Mouse (Mus musculus): ENCODE results near the gene Psma7.
A peak's percentile ranks its signal among the peaks of the same experiment; 100 is the strongest.

The Psma7 gene

DNA sequence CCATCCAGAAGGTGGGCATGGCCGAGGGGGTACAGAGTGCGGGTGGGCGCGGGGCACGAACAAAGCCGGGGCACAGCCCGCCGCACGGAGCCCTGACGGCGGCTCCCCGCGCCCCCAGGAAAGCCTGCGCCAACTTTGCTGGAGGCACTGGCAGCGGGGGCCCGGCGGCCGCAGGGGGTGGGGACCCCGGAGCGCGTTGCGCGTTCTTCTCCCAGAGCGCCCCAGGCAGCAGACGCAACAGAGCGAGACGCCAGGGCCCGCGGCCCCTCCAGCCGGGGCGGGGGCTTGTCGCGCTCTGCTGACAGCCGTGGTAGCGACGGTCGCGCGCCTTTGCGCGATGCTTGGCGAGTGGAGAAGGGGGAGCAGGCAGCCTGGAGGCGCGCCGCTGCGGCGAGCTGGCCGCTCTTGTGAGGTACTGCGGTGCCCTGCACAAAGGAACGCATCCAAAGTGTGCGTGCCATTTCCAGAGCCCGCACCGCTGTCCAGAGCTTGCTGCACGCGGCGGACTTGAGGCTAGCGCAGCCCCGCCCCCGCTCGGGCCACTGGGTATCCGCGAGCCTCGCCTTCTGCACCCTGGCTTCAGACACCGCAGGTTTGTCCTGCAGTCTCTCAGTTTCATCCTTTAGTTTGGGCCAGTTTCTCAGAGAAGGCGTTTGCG is 754 bp upstream of the Psma7 start:
- peak; percentile 79 for DNase-seq

DNA sequence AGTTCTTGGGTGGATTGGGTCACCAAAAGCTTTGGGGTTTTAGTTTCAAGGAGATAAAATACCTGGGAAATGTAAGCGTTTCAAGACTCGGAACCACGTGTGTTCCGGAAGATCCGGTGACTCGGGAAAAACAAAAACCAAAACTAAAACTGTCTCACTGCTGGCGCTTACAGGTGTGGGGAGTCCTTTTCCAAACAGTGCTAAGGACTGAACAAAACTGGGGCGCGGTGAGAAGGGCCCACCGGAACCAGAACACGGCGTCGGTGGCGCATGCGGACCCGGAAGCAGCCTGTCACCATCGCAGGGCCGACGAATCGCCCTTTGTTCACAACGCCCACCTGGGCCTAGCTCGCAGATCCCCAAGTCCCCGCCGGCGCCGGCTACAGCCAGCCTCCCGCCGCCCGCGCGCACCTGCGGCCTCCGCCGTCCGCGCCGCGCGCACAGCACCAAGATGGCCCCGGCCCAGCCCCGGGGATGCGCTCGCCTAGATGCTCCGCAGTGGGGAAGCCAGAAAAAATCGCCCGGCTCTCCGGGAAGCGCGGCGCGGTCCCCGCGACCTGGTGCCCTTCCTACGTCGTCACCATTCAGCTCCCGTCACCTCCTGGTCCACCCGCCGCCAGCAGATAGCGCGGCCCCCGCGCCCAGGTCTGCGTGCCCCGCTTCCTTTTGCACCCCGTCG is 517 bp downstream of the Psma7 start:
- peak; percentile 56 for DNase-seq

DNA sequence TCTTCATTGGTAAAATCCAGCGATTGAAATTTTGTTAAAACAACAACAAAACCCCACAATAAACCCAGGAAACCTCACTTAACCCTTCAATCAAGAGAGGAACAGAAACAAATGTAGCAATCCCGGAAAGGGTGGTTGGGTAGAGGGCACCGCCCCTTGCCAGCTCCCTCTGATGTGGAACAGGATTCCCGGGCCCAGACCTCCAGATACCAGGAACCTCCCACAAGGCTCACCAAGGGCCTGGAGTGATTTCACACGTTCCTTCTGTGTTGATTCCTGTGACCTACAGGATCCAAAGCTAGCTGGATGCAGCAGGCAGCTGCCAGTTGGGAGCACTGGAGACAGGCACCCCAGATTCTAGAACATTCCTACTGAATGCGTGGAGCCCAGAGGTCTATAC is 1.8 kb downstream of the Psma7 start:
- no peak for DNase-seq

DNA sequence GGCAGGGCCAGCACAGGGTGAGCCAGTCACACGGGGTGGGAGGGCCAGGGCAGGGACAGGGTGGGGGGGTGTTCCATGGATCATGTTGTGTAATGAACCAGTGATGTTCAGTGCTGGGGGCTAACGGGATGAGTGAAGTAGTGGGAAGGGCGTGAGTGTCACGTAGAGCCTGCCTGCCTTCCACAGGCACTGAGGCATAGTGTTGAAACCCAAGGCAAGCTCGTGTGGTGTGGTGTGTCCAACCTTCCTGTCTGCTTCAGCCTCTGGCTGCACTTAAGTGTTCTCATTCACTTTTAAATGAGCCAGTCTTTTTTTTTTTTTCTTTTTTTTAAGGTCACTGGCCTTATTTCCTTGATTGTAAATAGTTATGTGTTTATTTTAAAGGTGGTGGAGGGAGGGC is 7.5 kb downstream of the Psma7 start:
- no peak for DNase-seq

DNA sequence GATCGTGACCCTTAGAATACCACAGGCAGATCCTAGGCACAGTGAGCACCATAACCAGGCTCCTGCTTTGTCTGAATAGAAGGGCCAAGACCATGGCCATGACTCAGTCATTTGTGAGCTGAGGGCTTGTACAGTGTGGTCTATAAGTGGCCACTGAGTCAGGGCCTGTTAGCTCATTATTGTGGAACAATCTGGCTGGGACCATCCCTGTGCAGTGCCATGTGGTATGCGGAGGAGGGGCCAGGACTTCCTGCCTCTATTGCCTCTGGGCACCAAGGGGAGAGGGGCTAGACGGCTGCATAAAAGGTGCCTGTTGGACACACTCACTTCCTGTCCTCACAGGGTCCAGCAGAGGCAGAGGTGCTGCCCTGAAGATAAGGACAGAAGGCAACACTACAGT is 8.3 kb downstream of the Psma7 start:
- DNase-seq: no peak

DNA sequence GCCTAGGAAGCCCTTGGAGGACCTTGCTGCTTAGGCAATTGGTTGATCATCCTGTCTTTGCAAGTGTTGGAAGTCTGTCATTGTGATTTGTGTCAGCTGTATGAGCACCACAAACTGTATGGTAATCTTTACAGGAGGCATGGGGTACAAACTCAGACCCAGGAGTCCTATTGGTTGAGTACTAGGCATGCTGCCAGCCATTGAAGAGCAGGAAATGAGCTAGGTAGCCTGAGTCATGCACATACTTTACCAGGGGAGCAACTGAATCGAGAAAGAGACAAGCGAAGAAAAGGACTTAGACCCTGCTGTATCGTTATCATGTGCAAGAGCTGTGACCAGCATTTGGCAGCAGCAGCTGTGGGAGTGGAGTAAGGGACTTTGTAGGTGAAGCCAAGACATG is 9.3 kb downstream of the Psma7 start:
- DNase-seq: no peak

DNA sequence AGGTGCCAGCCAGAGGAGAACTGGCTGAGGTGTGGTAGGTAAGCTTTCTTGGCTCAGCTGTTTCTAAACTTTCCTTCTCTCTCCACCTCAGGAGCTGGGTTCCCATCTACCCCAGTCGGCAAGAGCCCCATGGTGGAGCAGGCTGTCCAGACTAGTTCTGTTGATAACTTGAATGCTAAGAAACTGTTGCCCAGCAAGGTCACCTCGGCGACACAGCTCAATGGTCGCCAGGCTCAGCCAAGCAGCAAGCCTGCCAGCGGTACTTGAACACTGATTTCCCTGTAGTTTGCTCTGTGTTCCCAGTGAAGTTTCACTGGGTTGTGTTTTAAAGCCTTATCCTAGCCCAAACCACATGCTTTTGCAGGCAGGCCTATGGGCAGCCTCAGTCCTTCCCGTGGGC is 11.0 kb downstream of the Psma7 start:
- no peak for DNase-seq

DNA sequence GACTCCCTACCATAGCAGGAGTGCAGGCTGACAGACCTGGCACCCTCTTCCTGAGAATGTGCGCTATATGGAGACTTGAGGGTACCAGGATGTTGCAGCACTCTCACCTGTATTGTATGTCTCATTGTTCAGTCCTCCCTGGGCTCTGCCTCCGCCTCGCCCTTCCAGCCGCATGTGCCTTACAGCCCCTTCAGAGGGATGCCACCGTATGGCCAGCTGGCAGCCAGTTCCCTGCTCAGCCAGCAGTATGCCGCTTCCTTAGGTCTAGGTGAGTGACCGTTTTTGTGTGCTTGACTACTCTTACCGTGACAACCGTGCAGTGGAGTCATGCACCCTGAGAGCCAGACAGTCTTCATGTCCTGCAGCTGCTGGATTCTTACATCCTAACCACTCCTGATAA is 14.5 kb downstream of the Psma7 start:
- DNase-seq: no peak

DNA sequence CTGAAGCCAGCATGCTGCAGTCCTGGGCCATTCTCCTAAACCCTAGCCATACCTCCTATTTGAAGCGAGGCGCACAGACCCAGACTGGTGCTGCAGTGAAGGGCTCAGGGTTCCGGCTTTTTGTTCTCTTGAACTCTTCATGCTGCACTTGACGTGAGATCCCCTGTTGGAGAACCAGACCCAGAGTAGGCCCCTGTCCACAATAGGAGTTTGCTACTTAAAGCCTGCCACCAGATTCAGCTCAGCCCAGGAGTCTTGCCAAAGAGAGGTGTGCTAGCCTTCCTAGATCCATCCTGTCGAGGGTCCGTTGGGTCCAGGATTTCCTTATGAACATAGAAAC is 16.4 kb downstream of the Psma7 start:
- no peak for DNase-seq

DNA sequence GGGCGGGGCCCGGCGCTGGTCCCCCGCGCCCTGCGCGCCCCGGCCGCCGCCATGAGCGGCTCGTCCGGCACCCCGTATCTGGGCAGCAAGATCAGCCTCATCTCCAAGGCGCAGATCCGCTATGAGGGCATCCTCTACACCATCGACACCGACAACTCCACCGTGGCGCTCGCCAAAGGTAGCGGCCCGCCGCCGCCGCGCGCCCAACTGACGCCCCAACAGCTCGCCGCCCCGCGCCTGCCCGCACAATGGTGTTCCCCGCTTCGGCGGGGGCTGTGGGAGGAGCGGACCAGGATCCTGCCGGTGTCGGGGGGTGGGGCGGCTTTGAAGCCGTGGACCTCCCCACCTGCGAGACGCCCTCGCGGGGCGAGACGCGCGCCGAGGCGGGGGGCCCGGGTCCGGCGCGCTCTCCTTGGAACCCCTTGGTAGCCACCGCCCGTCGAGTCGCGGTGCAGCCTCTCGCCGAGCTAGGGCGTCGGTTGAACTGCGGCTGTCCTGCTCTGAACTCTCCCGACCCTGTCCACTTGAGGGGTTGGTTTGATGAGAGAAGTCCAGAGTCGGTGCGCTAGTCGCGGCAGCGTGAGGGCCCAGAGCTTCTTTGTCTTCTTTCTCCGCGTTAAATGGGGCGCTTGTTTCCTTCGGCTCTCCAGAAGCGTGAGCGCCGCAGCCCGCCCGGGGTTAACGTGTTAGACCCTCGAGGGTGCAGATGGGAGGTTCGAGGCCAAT is 16.9 kb downstream of the Psma7 start:
- DNase-seq: no peak

DNA sequence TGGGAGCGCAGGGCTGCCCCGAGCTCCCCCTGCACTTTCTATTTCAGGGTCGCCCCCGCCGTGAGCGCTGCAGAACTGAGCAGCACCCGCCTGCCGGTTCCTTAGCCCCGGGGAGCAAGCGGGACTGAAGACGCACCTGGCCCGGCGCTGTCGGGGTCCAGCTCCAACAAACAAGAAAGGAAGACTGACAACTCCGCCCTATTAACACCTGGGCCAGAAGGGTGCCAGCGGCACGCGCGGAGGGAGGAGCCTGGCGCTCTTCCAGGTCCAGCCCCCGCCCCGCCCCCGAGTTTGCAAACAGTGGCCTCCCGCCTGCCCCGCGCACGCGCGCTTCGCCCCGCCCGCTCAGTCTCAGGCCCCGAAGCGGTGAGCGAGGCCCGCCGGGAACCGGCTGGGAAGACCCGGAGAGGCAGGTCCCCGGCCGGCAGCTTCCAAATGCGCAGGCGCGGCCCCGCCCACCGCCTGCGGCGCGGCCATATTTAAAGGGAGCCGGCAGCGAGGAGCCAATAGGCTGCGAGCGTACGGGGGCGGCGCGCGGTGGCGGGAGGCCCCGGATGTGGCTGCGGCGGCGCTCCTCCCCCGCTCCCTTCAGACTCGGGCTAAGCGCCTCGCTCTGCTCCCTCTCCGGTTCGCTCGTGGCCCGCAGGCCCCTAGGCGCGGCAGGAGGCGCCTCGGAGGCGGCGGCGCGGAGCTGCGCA is 17.7 kb downstream of the Psma7 start, which contains the start of gene Lsm14b:
Lsm14b (plus strand) TSS at position 587 of the 698 bp plus-strand sequence.
- DNase-seq: peak; percentile 99

DNA sequence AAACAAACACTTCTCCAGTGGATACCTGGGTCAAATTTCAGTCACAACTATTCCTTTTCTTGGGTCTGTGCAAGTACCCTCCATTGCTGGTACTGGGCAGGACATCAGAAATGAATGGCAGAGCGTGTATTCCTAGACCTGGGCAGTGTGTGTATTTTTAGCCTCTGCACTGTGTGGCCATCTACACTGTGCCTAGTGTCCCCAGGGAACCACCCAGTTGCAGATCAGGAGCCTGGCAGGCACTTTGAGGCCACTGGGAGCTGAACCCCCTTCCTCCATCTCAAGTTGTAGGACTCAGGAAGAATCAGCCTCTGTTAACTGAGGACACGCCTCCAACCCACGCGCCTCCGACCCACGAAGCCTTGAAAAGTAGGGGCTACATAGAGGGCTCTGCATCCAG is 19.5 kb downstream of the Psma7 start:
- no peak for DNase-seq

DNA sequence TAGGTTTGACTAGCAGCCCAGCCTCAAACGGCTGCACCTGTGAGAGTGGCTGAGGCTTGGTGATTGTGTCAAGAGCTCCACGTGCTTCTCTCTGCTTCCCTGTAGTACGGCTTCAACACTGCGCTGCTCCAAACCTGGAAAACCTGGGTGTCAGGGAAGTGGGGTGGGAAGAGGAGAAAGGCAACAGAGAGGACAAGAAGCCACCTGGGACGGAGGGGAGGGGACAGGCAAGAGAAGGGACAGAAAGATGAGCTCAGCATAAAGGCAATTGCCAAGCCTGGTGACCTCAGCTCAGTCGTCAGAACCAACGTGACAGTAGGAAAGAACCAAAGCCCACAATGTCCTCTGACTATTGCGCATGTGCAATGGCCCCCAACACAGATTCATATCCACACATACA is 21.3 kb downstream of the Psma7 start:
- DNase-seq: no peak

DNA sequence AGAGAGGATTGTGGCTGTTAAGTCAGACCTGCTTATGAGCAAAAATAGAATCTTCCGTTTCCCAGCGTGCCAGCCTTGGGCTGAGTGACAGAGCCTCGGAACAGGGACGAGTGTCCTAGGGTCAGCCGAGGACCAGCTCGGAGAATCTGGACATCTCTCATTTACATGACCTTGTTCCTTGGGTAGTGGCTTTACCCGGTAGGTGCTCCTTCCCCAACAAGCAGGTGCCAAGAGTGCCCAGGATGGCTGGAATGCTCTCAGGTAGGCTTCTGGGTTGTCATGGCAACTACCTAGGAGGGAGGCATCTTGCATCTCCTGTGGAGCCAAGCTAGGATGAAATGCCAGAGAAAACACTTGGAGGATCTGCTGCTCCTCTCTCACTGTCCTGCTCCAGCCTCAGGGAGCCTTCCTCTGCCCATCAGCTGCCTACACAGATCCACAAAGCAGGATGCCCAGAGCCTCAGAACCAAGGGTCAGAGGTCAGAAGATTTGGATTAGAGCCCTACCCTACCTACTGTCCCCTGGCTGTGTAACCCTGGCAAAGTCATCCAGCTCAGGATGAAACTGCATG is 22.1 kb downstream of the Psma7 start:
- peak; percentile 38 for DNase-seq

DNA sequence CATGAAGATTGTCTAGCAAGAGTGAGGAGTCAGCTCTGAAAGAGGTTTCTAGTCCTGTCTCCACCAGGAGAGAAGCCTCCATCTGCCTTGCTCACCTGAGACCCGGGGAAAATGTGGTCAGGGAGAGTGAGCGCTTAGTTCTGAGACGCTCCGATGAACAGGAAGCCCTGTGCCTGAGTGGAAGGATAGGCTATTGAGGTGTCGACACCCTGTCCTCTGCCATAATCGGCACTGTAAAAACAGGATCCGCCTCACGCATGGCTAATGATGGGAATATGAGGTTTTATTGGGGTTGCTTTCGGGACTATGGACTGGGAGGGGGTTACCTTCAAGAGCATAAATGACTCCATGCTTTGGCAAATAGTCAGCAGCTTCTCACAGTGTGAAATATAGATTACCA is 23.7 kb downstream of the Psma7 start:
- no peak for DNase-seq

DNA sequence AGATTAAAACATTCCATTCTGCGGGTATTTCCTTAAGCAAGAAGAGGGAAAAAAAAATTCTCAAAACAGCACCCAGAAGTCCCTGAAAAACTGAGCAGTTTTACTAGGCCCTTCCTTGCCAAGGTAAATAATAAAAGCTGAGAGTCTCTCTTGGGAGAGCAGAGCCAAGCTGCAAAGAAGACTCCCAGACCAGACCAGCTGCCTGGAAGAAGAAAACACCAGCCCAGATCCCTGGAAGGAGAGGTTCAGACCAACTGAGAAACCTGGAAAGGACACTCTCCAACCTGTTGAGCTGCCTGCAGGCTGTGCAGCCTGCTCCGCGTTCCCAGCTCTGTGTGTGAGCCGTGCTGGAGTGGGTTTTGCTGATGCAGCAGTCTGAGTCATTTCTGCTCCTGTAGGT is 24.6 kb downstream of the Psma7 start:
- no peak for DNase-seq

DNA sequence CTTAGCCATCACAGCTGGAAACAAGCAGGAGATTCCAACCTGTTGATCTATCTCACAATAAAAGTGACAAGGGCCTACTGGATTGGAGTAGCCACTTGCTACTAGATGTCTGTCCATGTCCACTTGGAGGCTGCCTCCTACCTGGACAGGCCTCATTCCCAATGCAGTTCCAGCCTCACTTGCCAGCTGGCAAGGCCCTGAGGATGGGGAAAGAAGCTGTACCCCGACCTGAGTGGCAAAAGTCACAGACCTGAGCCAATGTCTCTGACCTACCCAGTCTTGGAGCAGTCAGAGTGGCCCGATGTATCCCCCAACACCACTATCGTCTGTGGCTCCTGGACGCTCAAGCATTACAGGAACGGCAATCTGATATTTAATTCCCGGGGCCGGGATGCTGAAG is 28.5 kb downstream of the Psma7 start:
- DNase-seq: no peak

DNA sequence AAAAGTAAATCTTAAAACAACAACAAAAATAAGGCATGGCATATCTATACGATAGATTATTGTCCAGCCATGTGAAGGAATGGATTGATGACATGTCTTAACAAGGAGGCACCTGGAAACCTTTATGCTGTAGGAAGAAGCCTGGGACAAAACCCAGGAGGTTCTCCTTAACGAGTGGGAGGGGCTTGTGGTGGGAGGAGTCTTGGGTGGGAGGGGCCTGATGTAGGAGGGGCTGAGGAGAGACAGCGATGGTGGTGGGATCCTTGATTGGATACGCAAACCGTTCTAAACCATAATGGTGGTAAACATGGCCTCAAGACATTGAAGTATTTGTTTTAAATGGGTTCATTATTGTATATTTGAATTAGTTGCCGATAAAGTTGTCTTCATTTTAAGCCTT is 30.9 kb downstream of the Psma7 start:
- no peak for DNase-seq

DNA sequence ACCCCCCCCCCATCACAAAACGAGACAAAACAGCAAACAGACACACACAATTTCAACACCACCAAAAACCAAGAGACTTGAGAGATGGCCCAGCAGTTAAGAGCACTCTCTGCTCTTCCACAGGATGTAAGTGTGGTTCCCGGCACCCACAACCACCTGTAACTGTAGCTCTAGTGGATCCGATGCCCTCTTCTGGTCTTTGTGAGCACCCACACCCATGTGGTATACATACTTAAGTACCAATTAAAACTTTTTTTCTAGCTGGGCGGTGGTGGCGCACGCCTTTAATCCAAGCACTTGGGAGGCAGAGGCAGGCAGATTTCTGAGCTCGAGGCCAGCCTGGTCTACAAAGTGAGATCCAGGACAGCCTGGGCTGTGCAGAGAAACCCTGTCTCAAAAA is 31.5 kb downstream of the Psma7 start:
- DNase-seq: no peak

DNA sequence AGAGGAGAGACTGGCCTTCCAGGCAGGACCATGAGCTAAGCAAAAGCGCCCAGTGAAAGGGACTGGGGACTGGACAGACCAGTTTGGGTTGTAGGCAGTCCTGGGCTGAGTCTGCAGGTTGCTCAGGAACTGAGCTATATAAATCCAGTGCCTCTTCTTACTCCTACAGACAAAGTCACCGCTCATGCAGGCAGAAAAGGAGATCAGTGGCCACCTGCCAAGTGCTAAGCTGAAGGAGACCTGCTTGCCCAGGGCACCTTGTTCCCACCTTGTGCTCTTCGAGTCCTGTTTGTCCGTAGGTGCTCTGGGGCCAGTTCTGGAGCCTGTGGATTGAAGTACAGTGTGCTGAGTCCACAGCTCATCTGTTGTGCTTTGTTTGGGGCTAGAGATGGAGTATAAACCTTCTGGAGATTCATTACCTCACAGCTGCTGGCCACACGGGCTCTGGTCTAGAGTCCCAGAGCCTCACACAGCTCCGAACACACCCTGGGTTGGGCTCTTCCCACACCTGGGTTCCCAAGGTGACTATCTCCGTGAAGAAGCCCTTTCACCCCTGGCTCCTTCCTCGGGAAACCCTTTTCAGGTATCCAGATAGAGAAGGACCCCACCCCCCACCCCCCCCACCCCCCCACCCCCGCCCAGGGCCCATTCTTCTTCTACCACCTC is 35.7 kb downstream of the Psma7 start:
- no peak for DNase-seq

DNA sequence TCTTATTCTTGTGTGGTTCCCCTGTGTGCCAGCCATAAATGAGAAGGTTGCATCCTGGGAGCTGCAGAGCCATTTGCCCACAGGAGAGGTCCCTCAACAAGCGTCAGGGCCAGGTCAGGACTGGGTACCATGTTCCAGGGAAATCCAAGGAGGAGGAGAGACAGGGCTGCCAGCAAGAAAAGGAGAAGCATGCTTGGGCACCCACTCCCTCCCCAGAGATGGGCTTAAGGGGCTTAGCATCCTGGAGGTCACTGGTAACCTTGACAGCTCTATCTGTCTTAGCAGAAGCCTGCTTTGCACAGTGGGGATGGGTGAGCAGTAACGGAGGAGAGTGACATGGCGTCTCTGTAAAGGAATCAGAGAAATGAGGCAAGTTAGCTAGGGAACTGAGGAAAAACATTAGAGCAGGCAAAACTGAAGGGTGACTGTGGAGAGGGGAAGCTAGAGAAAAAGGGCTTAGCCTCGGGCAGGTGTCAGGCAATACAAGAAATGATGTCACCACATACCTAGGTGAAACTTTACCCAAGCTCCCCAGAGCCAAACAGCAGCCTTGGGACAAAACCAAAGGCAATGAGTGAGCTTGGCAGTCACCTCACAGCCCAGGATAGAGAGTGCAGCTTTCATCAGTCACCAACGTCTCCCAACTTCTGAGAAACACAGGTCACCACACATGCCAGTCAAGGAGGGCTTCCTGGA is 36.4 kb downstream of the Psma7 start:
- no peak for DNase-seq

DNA sequence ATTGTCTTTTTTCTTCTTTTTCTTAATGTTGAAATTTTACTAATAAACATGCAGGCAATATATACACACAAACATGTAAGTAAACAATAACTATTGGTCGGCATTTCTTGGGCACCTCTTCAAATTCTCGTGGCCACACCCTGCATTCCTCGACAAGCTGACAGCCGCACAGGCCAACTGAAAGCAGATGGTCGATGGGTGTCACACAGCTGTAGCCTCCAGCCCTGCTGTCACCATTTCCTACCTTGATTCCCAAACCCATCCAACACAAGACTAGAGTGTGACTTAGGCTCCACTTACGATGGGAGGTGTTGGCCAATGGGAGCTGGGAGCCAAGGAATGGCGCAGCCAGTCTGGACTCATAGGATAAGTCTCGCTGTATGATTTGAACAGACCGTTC is 40.6 kb downstream of the Psma7 start:
- no peak for DNase-seq
